Mouse (Mus musculus): Measurements from ENCODE around the gene Kdr.

GRCm38 (mm10) chr5:76016086-76016485 is 37.8 kb upstream of the Kdr start:
- TF ChIP-seq CTCF (IDR thresholded peaks at IDR 0.05; ENCODE audit: low read depth, low read length) (no peak), POLR2A (IDR thresholded peaks at IDR 0.05; ENCODE audit: borderline replicate concordance, low read depth, low read length) (no peak)
